Mouse (Mus musculus) mesoderm, embryonic 11.5 days (tissue): ENCODE results near the gene Crisp1.

ENCODE experiments used
- DNase-seq: peaks from one replicate; pipeline ENCODE4 v3.0.0-alpha.2; 2012; ENCODE audit warnings: low read depth, low spot score

Gene Crisp1

DNA sequence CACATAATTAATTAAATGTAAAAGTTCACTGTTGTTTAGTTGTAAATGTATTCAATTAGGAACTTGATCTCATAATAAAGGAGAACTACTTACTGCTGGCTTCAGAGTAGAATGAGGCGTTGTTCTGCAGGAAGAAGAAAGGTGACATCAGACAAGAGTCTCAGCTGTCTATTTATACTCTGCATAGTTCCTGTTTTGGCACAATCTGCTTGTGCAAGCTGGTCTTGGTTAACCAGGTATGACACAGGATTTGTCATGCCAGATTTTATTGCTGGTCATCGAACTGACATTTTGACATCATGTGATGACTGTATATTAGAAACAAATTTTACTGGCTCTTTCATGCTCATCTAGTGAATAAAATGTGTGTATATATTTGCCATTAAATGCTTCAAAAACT is at the start of gene Crisp1:
Gene Crisp1, minus strand, starts transcription at position 146 of the 400 bp plus-strand sequence.
- DNase-seq: no peak

DNA sequence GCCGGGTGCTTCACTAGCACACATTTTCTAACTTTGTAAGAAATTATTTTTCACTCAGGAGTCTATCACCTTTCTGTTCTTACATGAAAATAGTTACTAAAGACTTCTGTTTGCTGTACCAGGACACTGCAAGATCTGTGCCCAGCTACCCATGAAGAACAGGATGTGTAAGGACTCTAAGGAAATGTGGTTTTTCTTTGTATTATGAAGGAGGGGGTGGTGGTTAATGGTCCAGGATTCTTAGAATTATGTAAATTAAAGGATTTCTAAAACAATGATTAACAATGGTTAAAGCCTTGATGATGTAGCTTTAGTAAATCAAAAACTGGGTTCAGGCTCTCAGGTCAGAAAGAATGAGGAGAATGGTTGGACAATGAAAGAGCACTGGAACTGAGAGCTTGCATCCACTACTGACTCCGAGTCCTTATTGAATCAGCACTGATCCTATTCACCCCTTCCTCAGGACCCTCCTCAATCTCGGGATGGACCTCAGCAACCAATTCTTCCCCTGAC is 23.5 kb upstream of the Crisp1 start:
- no peak for DNase-seq

DNA sequence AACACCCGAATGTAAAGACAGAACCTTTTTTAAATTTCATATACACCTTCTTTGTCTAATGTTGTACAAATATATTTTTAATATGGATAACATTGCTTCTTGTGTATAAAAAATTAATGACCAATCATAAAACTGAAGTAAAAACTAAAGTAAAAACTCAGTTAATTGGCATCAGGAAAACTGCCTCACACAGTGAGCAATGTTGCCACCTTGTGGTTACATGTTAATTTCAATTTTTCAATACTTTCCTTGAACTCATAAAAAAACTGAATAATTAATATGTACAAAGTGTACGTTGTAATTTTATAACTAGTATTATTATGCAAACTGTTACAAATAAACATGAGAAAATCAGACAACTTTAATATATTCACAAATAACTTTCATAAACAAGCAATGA is 33.6 kb downstream of the Crisp1 start:
- no peak for DNase-seq

DNA sequence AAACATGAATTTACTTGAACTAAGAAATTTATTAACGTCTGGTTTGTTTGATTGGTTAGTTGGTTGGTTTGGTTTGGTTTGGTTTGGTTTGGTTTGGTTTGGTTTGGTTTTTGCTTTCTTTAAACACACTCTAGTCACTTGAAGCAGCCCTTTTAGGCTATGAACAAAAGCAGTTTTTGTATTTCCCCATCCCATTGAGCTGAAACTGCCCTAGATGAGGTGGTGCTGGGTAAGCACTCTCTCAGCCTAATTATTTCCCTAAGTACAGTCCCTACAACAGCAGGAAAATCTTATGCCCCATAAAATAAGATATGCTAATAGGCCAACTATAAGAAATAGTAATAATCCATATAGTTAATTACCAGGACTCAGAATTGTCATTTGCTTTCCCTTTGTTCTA is 43.5 kb downstream of the Crisp1 start:
- DNase-seq: no peak

DNA sequence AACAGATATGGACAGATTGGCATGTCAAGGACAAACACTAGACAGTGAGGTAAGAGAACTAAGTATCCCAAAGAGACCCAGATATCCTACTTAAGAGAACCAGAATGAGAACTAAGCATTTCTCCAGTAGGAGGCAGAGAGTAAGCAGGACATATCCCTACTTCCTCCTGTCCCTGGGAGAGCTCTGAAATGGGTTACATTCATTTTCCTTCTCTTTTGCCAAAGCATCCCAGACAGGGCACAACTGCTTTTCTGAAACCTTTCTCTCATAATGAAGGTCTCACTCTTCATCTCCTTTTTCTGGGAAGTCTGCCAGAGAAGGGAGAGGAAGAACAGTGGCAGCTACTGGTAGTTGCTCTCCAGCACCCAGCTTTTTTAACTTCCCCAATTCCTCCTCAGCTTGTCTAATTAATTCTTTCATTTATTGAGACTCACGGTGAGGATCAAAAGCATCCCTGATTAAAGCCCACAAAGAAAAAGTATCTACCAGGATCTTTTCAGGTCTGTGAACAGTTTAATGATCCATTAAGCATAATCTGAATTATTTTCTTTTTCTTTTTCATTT is 44.0 kb downstream of the Crisp1 start:
- no peak for DNase-seq

DNA sequence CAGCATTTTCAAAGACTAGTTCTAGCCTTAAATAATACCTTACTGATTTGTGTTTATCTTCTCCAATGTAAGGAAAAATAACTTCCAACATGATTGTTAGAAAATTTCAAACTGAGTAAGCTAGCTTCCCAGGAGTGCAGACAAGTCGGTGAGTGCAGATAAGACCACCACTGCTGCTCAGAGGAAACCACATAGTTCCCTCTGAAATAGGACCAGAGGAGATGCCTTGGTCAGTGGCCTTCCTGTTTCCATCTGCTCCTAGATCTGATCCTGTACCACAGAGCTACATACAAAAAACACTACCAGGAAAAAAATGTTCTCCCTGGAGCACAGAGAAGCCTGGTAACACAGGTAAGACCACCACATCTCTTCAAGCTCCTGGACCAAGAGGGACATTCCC is 66.5 kb downstream of the Crisp1 start:
- DNase-seq: no peak
